Mouse (Mus musculus) forebrain, embryonic 11.5 days (tissue): ENCODE results near the gene Fgf5. TPM values are rescaled to one million over a fixed set of nuclear protein-coding genes. Genes with fewer than 3 reads are reported as not detected.

Source experiments
- polyA plus RNA-seq: library from polyadenylated mRNA; unstranded; fragments of >200 nt; fragmentation: Nextera tagmentation; extraction: Ambion mirVana; gene quantifications from 2 replicates; pipeline ENCODE4 v1.2.1, GENCODE M21; 2014

Gene Fgf5
- polyA plus RNA-seq, 1 experiment from 2014 or later, result 0.16 TPM

Other genes starting within 250 kb of the Fgf5 start
- 10.5 and 11.9 TPM in 2 replicates for gene Antxr2, start 223.1 kb upstream of the Fgf5 start, polyA plus RNA-seq
- gene Prdm8, start 87.0 kb upstream of the Fgf5 start, polyA plus RNA-seq, result 0.96 and 0.97 TPM in 2 replicates
- 0.23 and 0.32 TPM in 2 replicates for gene Cfap299, start 75.1 kb downstream of the Fgf5 start, polyA plus RNA-seq